Mouse (Mus musculus) midbrain, postnatal 0 days (tissue): ENCODE measurements around the gene Qpctl. TPM values are rescaled to one million over a fixed set of nuclear protein-coding genes. Genes with fewer than 3 reads are reported as not detected.

Experiments used
- ATAC-seq: fragments of 200-750 bp; cut with Nextera tagmentation; 2 replicates; pipeline ENCODE4 v1.8.0; 2017; ENCODE audit warnings: moderate number of reproducible peaks, mild to moderate bottlenecking, moderate TSS enrichment, moderate library complexity; ENCODE audit not compliant: low FRiP score
- DNase-seq: peaks from one replicate; pipeline ENCODE4 v3.0.0-alpha.2; 2015; ENCODE audit warnings: low spot score
- H3K27ac ChIP-seq: fragments of 300-500 bp; sonication (generic); 2 replicates; pipeline ENCODE4 v1.5.1; 2014; ENCODE audit warnings: low read depth, mild to moderate bottlenecking, low read length, mixed read lengths
- H3K27me3 ChIP-seq: fragments of 300-500 bp; sonication (generic); 2 replicates; pipeline ENCODE4 v1.6.1; 2014; ENCODE audit warnings: low read length, control low read depth, mixed read lengths; ENCODE audit not compliant: insufficient read depth
- H3K36me3 ChIP-seq: fragments of 300-500 bp; sonication (generic); 2 replicates; pipeline ENCODE4 v1.6.1; 2014; ENCODE audit warnings: low read length, control low read depth, mixed read lengths; ENCODE audit not compliant: insufficient read depth
- H3K4me1 ChIP-seq: fragments of 300-500 bp; sonication (generic); 2 replicates; pipeline ENCODE4 v1.6.1; 2014; ENCODE audit warnings: mild to moderate bottlenecking, control low read depth, antibody characterized with exemption, low read length, mixed read lengths; ENCODE audit not compliant: insufficient read depth
- H3K4me2 ChIP-seq: fragments of 300-500 bp; sonication (generic); 2 replicates; pipeline ENCODE4 v1.6.1; 2014; ENCODE audit warnings: low read depth, mild to moderate bottlenecking, low read length, mixed read lengths; ENCODE audit not compliant: poor library complexity, severe bottlenecking
- H3K4me3 ChIP-seq: fragments of 300-500 bp; sonication (generic); 2 replicates; pipeline ENCODE4 v1.5.1; 2014; ENCODE audit warnings: low read depth, mild to moderate bottlenecking, low read length, moderate library complexity
- H3K9ac ChIP-seq: fragments of 300-500 bp; sonication (generic); replicated peaks from 2 replicates; pipeline ENCODE4 v1.6.1; 2014; ENCODE audit warnings: mild to moderate bottlenecking, low read length, moderate library complexity, mixed read lengths; ENCODE audit not compliant: poor library complexity, severe bottlenecking
- H3K9me3 ChIP-seq: fragments of 300-500 bp; sonication (generic); 2 replicates; pipeline ENCODE4 v1.6.1; 2016; ENCODE audit warnings: low read length, control low read depth
- CTCF ChIP-seq: IDR thresholded peaks from 2 replicates; pipeline ENCODE4 v1.5.1; 2016; ENCODE audit warnings: antibody characterized with exemption, mild to moderate bottlenecking
- WGBS: fragments of 180-500 bp; shearing (Covaris S2); extraction: QIAGEN DNeasy Blood & Tissue Kit; methylation state at CpG from one replicate; pipeline ENCODE4 v1.1.7; 2014; 5-methylcytosine and 5-hydroxymethylcytosine counted together
- polyA plus RNA-seq: library from polyadenylated mRNA; unstranded; fragments of >200 nt; fragmentation: Nextera tagmentation; extraction: Ambion mirVana; gene quantifications from 2 replicates; pipeline ENCODE4 v1.2.1, GENCODE M21; 2015
- total RNA-seq: library from RNA; depleted of rRNA; stranded (reverse); fragments of >200 nt; gene quantifications from 2 replicates; pipeline ENCODE4 v1.2.3, GENCODE M21; 2014

Gene Qpctl
- total and polyA plus RNA-seq, 2 experiments from 2014 or later = 17.3 to 30.2 TPM

- DNase-seq (no peak), ATAC-seq (no peak)
- H3K9ac ChIP-seq = no peak overlapping the region
- no peaks in the 10 kb centered on the region for H3K9me3 ChIP-seq
- no peaks in the 10 kb centered on the region for H3K27me3 ChIP-seq
- no peak for TF ChIP-seq CTCF
- WGBS = 91% methylated on average over 2 of the region's 2 CpGs
- no peaks in the 10 kb centered on the region for H3K4me1 ChIP-seq
- H3K4me2 ChIP-seq = no peak overlapping the region
- H3K4me3 ChIP-seq = no peak overlapping the region
- H3K27ac ChIP-seq = no peak overlapping the region
- peaks cover 30% of the 10 kb centered on the region for H3K36me3 ChIP-seq
Observed at GRCm38 (mm10) chr7:19104486-19104885, 44.6 kb downstream of the Qpctl start.

- ATAC-seq (no peak), DNase-seq (no peak)
- no peak for TF ChIP-seq CTCF
- Histone ChIP-seq H3K27me3 (no peaks in the 10 kb centered on the region), H3K9me3 (no peaks in the 10 kb centered on the region), H3K4me3 (no peak overlapping the region), H3K36me3 (peaks cover 30% of the 10 kb centered on the region), H3K27ac (no peak overlapping the region), H3K9ac (no peak overlapping the region), H3K4me2 (no peak overlapping the region), H3K4me1 (no peaks in the 10 kb centered on the region)
Observed at GRCm38 (mm10) chr7:19103741-19104140, 45.4 kb downstream of the Qpctl start.

DNA sequence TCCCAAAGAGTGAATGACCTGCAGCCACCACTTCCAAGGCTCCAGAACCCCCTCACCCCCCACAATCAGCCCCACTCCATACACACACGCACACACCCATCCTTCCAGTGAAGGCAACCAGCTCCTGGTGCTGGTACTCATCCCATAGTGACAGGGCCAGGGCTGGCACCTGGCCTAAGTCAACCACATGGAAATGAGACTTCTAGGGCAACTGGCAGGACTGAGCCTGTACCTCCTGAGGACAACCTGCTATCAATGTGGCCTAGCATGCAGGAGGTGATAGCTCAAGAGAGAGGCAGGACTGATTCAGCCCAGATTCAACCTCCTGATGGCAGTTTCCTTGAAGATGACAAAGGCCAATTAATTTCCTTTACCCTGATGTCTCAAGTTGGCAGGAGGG, 48.8 kb downstream of the Qpctl start:
- no peak overlapping the region for H3K9ac ChIP-seq
- peaks cover 20% of the 10 kb centered on the region for H3K36me3 ChIP-seq
- TF ChIP-seq CTCF = no peak
- H3K4me2 ChIP-seq = no peak overlapping the region
- H3K4me1 ChIP-seq = peaks cover 9% of the 10 kb centered on the region; the same call in 1 of the 2 replicates
- no peak overlapping the region for H3K27ac ChIP-seq
- no peaks in the 10 kb centered on the region for H3K9me3 ChIP-seq
- no peak overlapping the region for H3K4me3 ChIP-seq
- WGBS = 83% methylated on average over 1 of the region's 1 CpGs
- no peak for DNase-seq
- no peaks in the 10 kb centered on the region for H3K27me3 ChIP-seq
- no peak for ATAC-seq

DNA sequence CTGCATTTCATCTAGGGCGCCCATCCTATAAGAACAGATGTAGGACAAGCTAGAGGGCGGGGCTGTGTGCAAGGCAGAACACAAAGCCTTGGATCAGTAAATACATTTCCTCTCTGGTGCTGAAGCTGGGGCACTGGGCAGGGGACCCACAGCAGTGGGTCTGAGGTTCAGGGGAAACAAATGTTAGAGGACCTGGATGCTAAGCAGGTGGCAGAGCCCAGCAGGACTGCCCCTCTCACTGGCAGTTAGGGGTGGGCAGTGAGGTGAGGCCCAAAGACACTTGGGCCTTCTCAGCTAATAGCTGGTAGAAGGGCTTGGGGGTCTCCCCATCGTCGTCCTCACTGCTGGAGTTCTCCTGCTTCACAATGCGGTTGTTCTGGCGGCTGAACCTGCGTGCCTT, 50.3 kb downstream of the Qpctl start:
- 62% methylated on average over 7 of the region's 7 CpGs for WGBS
- no peak for TF ChIP-seq CTCF
- H3K9ac ChIP-seq = no peak overlapping the region

DNA sequence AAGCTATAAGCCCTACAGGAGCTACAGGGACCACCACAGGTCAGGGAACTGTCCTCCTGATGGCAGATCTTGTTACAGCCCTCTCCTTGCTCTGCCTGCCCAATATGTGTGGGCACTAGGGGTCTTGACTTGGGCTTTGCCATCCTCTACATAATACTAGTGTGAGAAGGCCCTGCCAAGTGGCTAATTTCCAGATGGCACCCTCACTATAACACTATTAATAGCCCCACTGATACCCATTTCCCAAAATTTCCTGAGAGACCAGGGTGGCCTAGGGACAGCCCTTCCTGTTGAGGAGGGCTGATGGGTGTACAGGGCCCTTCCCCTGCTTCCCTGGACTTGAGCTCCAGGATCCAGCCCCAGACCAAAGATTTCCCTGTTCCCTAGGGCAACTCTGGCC, 51.2 kb downstream of the Qpctl start:
- peaks cover 2% of the 10 kb centered on the region for H3K36me3 ChIP-seq
- no peak for ATAC-seq
- no peak for DNase-seq
- no peak overlapping the region for H3K4me2 ChIP-seq
- peaks cover 14% of the 10 kb centered on the region for H3K4me1 ChIP-seq
- H3K27ac ChIP-seq = no peak overlapping the region
- no peaks in the 10 kb centered on the region for H3K9me3 ChIP-seq
- H3K27me3 ChIP-seq = peaks cover 8% of the 10 kb centered on the region
- no peak for TF ChIP-seq CTCF
- no peak overlapping the region for H3K4me3 ChIP-seq
- H3K9ac ChIP-seq = no peak overlapping the region

More for the DNA sequence above, 50.3 kb downstream of the Qpctl start:
- no peak for ATAC-seq
- no peak overlapping the region for H3K4me2 ChIP-seq
- H3K27ac ChIP-seq = no peak overlapping the region
- H3K27me3 ChIP-seq = peaks cover 8% of the 10 kb centered on the region
- peaks cover 9% of the 10 kb centered on the region for H3K36me3 ChIP-seq
- H3K4me3 ChIP-seq = no peak overlapping the region
- H3K4me1 ChIP-seq = peaks cover 14% of the 10 kb centered on the region
- H3K9me3 ChIP-seq = no peaks in the 10 kb centered on the region
- no peak for DNase-seq

DNA sequence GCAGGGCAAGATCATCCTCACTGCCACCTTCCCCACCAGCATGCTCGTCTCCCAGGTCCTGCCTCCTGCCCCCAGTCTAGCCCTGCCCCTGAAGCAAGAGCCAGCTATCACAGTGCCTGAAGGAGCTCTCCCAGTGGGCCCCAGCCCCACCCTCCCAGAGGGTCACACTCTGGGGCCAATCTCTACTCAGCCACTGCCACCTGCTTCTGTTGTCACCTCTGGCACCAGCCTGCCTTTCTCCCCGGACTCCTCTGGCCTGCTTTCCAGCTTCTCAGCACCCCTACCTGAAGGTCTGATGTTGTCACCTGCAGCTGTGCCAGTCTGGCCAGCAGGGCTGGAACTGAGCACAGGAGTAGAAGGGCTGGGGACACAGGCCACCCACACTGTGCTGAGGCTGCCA, 51.9 kb downstream of the Qpctl start:
- peaks cover 8% of the 10 kb centered on the region for H3K27me3 ChIP-seq
- no peaks in the 10 kb centered on the region for H3K9me3 ChIP-seq
- 66% methylated on average over 2 of the region's 2 CpGs for WGBS
- no peak for TF ChIP-seq CTCF
- no peak overlapping the region for H3K9ac ChIP-seq
- no peak for DNase-seq
- no peak for ATAC-seq
- no peak overlapping the region for H3K4me3 ChIP-seq
- no peaks in the 10 kb centered on the region; the same call in none of the 2 replicates for H3K36me3 ChIP-seq
- no peak overlapping the region for H3K4me2 ChIP-seq
- H3K4me1 ChIP-seq = peaks cover 14% of the 10 kb centered on the region
- no peak overlapping the region for H3K27ac ChIP-seq
